Mouse (Mus musculus) natural killer cell, adult 2 months (primary cell): ENCODE data around the gene Lman1l.

Experiments used
- DNase-seq, 2 experiments: peaks; one replicate each; pipeline ENCODE4 v3.0.0; 2022; ENCODE audit warnings: low spot score in 2 of 2

Lman1l gene

DNA sequence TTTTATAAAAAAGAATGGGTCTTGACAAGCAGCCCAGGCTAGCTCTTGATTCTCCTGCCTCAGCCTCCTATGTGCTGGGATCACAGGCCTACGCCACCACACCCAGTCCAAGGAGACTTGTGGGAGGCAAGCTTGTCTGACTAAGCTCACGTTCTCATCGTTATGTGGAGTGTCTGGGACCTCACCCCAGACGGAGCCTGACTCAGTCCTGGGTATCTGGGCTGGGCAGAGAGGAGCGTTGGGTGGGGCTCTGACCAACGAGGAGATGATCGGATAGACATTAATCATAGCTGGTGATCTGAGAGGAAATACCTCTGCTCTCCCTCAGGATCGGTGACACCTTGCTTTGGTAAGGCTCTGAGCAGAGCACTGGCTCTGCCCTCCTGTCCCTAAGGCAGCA lies 1.7 kb downstream of the Lman1l start:
- no peak for DNase-seq

DNA sequence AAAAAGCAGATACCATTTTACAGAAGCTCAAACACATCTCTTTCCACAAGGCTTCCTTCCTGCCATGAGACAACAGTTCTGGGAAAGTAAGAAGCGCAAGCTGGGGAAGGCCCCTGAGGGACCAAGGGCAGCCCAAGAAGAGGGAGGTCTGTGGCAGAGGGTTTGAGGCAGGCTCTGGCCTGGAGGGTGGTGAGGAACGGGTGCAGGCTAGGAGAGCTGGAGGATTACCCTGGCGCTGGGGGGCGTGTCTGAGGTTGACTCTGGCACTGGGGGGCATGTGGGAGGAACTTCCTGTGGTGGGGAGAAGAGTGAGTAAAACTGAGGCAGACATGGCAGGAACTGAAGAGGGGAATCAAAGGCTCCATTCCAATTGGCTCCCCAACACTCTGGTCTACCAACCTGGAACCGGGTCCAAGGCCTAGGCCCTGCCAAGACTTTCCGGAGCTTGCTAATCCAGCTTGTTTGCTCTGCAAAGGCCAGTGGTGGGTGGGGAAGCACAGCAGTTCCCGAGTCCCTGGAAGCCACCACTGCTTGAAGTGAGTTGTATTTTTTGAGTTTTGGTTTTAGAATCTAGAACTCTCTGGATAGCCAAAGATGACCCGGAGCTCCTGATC lies 2.9 kb downstream of the Lman1l start:
- no peak for DNase-seq

DNA sequence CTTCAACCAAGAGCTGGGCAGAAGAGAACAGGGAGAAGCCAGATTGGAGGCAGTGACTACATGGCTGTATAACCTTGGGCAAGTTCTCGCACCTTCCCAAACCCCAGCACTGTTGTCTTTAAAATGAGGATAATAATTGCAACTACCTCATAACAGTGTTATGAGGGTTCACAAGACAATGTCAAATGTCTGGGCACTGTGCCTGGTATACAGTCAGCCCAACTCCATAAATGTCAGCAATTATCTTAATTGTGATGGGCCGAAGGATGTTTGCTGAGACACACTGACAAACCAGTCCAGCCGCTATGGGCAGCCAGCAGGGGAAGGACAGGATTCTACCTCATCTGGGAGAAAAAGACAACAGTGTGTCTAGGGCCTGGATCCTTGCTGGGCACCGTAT lies 5.8 kb downstream of the Lman1l start:
- DNase-seq = no peak

DNA sequence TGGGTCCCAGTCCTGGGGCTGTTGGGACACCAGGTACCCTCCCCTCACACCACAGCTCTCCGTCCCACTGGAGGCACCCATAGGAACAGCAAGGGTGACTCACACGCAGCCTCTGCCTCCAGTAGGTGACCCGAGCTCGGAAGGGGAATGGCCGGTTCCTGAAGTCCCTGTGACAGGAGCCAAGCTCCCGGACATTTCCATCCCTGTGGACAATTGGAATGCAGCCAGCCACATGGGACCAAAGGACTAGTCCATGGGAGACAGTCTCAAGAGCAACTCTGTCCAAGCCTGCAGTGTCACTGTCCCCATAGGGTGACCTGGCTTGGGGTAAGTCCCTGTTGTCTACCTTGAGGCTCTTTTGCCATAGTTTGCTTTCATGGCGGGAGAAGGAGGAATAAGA lies 6.6 kb downstream of the Lman1l start:
- DNase-seq = no peak

DNA sequence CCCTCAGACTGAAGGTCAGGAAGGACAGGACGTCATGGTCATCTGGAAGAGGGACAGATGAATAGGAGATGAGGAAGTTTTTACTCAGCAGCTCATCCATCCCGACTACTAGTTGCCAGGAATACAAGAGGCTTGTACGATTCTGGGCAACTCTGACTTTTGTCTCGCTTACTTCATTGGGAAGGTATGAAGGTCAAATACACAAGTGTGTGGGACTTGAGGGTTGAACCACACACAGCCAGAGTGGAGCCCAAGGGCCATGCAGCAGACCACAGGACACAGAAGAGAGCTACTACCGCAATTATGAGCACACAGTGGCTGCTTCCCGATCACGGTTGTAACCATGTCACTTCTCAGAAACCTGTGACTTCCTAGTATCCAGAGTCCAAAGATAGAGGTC lies 8.0 kb downstream of the Lman1l start:
- no peak for DNase-seq

DNA sequence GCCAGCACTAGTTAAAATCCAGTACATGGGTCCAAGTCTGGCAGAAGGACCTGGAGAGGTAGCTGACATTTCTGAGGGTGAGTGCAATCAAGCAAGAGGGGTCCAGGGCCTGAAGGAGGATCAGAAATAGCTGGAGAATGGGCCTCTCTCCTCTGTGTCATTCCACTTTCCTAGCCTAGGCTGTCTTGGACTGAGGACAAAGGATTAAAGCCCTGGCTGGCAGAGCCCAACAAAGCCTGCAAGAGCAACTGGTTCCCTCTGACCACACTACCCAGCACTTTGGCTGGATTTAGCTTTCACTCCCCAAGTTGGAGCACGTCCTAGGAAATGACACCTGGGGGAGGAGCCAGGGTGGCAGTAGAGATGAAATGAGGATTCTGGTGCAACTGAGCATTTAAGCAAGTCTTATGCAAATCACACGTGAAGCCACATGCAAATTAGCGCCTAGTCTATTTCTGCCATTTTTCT lies 10.2 kb downstream of the Lman1l start:
- DNase-seq = no peak

DNA sequence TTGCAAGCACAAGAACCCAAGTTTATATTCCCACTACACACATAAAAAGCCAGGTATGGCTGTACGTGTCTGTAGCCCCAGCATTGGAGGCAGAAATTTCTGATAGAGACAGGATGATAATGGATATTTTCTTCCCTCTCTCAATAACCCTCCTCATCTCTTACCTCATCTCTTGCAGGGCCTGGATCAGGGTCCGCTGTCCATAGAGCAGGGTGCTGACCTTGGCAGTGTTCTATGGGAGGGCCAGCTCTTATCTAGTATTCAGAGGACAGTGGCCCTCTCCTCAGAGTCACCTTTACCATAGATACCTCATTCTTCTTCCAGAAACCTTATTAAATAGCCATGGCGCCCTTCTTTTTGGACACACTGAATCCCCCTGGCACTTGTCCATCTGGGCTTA lies 10.8 kb downstream of the Lman1l start:
- no peak for DNase-seq

DNA sequence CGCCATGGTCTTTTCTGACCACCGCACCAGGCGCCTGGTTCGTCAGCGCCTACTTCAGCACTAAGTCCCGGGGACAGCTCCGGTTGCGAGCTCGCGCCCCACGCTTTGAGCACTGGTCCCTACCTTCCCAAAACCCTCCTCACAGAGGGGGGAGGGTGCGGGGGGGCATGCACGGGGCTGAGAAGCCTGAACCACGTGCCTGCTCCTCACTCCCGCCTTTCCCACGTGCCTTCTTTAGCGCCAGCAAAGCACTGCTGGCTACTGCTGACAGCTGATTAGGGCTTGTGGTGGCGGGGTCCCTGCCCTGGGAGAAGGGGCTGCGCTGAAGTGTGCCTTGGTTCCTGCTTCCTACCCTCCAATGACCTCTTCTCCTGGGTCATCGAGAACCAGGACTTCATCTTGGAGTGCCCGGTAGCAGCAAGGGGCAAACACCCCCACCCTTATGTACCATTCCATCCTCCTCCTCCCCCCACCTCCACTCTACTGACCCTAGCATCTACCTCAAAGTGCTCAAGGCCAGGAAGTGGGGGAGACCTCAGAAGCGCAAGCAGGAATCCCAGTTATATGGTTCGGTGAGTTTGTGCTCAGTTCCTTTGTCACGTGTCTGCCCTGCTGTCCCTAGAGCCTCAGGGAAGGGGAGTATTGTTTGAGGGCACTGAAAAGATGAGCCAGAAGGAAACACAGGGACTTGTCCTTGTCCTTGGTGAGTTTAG lies 14.3 kb downstream of the Lman1l start, which contains the start of gene Cplx3:
Gene Cplx3 (minus strand): TSS at position 143 of the 713 bp plus-strand sequence.
- peak in 1 of 2 experiments; percentile 17 for DNase-seq

DNA sequence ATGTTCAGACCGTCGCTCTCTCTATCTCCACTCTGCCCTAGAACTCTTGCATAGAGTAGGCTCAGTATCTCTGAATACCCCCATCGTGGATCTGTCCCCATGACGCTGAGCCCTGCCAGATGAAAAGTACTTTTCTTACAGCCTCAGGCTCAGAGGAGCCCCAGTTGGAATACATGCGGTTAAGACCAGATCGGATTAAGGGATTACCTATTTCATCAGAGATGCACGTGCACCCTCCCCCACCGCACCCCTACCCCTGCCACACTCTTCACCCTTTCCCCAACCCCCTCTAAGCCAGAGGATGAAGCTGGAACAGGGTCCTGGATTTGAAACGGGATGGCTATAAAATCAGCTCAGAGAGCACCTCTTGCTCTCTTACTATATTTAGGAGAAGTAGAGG lies 15.1 kb downstream of the Lman1l start:
- no peak for DNase-seq

DNA sequence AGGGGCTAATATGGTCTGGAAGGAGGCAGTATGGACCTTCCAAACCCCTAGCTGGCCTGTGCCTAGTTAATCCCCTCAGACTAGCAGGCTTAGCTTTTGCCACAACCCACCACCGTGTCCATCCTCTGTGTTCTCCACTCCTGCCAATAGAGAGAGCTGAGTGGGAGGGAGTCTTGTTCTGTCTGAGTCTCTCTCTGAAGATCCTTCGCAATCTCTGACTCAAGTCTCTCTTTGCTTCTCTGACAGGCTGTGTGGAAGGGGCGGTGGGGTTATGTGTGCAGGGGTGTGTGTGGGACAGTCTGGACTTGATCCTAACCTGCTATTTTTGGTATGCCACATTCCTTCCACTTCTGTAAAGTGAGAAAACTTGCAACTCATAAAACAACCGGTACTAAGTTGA lies 15.7 kb downstream of the Lman1l start:
- DNase-seq = no peak

DNA sequence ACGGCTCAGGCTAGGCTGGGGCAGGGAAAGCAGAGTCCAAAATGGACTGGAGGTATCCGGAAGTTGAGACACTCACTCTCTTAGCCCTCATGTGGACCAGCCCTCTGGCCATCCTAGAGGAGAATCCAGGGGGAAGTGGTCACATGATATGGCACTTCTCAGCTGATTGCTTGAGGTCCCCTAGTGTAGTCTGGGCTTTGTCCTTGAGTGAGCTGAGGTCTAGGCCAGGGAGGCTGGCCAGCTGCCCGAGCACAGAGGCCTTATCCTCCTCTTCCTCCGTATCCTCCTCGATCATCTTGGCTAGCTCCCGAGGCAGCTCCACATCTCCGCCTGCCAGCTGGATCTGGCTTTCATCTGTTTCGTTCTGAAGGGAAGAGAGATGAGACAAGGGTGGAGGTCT lies 18.5 kb downstream of the Lman1l start:
- no peak for DNase-seq

DNA sequence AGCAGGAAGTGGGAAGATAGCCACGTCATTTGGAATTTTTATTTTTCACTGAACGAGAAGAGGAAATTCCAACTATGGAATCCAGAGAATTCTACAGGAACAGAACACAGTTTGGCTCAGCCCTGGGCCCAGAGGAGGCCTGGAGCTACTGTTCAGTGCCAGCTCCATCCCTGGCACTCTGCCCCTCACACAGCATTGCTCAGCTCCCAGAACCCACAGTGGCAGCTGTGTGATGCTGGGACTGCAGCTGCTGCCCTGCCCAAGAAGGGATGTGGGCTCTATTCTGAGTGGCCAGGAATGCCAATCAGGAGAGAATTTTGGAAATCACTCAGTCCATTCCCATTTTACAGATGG lies 19.2 kb downstream of the Lman1l start:
- DNase-seq = no peak

DNA sequence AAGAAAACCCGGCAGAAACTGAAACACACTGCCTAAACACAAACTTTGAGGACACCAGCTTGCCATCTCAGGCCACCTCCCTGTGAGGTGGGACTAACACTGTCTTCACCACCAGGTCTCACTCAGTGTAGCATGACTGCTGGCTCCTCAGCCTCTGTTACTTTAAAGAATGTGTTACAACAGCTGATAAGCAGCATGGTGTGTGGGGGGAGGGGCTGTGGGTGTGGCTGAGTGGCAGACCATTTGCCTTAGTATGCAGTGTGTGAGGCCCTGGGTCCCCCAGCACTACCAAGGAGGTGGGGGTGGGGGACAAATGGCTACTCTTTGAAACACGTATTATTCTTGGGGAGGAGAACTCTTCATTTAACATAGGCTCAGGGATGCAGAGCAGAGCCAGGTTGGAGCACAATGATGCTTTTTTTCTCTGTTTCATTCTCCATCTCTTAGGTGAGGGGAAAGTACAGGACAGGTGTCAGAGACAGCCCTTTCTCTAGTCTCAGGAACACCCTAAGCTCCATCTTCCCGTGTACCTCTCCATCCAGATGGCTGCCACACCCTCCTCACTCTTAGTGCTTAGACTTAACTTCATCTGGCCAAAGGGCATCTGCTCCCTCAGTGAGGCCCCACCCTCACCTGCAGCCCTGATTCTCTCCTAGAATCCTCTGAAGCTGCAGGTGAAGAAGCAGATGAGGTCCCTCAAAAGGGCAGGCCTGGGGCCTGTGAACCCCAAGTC lies 19.8 kb downstream of the Lman1l start:
- DNase-seq = no peak

DNA sequence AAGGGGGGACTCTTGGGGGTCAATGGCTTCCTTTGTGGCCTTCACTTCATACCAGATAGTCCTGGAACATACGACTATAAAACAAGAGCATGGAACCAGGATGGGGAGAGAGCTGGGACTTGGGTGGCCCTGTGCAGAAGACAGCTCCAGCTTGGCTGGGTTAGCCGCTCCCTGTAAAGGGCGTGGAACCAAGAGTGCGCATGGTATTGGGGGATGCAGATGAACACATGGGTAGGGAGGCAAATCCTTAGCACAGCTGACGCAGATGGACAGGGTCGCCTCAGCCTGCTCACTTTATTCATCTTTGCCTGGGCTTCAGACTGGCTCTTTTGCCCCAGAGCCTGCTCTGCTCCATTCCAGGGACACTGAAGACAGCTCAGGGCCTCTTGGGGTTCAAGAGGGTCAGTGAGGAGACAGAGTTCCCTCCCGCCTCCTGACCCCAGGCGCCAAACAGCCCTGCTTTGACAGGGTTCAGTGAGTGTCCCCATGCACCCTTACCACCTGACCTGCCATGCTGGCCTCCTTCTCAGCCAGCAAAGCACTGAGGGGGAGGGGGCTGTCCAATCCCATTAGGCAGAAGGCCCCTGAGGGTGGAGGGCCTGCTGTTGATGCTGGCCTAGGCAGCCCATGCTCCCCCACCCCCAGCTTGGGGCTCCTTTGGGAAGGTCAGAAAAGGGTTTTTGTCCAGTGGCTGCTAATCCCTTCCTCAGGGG lies 21.6 kb downstream of the Lman1l start:
- no peak for DNase-seq

DNA sequence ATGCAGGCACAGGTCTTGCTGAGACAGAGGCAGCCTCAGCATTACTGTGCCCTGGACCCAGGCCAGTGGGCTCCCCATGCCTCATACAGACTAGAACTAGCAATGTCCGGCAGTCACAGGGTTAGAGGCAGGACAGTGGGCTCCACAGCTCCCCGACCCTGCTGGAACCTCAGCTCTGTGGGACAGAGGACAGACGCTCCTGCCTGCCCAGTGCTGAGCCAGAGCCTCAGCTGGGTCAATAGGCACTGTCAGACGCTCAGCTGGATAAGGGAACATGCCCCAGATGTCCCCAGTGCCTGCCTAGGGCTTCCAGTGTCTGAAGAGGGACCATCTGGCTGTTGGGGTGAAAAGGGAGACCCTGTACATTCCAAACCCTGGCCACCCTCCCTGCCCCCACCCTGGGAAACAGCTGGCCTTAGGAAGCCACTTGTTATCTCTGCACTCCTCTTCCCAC lies 22.6 kb downstream of the Lman1l start:
- DNase-seq = no peak

DNA sequence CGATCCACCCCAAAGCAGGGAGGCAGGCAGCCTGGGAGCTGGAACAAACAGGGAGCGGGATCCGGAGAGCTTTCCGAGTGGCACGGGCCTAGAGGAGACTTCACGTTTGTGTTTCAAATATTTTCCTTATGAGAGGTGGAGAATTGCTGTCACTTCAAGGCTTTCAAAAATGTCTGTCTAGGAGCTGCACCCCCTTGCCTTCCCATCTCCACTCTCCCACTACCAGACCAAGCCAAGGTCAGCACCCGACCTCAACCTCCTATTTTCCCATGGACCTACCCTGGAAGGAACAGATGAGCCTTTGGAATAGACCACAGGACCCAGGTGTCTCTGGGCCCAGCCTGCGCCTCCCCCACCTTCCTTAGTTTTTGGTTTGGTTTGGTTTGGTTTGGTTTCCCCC lies 23.3 kb downstream of the Lman1l start:
- DNase-seq = no peak

DNA sequence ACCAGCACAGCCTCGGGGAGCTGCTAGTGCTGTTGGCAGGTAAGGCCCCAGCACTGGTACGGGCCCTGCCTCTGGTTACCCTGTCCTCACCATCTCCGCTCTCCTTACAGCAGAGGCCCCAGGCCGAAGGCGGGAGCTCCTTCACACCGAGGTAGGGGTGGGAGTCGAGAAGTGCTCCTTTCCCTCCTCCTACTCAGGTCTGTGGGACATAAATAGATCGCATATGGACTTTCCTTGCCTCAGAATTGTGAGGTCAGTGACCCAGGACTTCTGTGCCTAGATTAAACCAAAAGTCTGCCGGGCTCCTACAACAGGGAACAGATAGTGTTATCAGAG lies 26.4 kb downstream of the Lman1l start:
- DNase-seq = no peak

DNA sequence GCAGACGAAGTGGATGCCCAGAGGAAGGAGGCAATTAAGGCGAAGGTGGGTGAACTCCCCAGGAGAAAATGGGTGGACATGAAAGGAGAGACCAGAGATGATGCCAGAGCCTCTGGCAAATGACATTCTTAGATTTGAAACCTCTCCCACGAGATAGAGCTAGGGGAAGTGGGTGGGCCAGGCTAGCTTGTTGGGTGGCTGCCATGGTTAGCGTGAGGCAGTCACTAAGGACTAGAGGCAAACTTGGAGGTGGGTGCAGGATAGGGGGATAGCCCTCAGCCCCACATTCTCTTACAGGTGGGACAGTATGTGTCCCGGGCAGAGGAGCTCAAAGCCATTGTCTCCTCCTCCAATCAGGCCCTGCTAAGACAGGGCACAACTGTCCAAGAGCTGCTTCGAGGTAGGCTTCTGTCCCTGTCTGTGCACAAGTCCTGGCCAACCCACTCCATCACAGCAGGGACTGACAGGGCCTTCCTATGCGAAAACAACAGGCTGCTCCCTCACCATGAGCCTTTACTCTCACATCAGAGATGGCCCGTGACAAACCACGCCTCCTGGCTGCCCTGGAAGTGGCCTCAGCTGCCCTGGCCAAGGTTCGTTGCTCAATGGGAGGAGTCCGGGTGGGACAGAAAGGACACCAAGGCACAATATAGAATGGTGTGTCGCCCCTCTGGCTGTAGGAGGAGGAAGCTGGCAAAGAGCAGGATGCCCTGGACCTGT lies 27.0 kb downstream of the Lman1l start:
- no peak for DNase-seq

DNA sequence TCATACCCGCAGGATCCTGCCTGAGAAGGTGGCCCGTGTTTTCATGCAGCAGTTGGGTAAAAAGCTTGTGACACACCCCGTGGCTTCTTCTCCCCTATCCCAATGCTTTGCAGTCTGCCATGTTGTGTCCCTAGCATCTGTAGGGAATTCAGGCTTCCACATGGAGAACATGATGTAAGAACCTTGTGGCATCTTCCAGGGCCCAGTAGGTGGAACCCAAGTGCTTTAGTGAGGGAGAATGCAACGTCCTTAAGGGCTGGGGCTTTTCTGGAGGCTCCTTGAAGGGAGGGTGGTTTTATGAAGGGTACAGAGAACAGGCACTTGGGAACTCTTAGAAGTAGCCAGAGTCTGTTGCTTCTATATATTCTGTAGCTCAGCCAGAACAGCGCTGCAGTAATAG lies 29.8 kb downstream of the Lman1l start:
- no peak for DNase-seq

DNA sequence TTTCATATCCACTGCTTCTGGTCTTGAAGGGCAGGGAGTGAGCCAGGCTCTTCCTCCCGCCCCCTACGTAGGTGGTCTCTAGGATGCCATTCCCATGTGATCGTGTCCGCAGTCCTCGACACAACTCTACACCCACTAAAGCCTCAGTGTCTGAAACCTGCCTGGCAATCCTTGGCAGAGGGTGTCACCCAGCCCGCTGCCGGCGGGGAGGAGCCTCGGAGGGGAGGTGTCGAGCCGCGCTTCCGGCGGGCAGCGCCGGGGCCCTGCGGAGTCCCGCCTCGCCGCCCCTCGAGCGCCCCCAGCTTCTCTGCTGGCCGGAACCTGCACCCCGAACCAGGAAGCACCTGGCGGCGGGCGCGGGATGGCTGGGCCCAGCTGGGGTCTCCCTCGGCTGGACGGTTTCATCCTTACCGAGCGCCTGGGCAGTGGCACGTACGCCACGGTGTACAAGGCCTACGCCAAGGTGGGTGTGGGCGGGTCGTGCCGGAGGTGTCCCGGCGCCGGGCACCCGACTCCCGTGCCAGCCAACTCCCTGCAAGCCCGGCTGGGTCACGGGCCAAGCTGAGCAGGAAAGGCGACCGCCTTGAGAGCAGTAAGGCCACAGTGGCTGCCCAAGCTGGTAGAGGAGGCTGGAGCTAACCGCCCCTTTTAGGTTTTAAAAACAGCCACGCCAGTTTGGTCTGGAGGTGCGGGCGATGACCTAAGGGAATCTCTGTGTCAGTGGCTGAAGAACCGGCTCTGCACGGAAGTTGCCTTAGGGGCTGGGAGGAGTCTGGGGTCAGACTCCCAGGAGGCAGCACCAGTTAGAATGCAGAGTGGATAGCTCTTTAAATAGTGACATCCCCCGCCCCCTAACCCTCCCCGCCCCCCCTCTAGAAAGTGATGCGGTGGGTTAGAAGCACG lies 31.1 kb downstream of the Lman1l start, which contains the start of gene Ulk3:
Gene Ulk3 (plus strand): TSS at position 229 of the 903 bp plus-strand sequence.
- DNase-seq = peak; percentile 64 to 74

DNA sequence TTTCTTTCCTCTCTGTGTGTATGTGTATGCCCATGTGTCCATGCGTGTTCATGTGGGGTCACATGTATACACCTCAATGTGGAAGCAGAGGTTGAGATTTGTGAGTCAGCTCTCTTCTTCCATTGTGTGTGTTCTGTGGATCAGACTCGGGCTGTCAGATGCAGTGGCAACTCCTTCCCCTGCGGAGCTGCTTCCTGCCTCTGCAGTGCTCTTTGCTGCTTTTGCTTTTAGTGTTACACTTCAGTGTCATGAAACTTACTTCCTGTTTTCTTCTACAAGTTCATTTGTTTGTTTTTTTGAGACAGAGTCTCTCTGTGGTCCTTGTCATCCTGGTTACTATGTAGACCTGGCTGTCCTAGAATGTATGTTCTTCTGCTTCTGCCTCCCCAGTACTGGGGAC lies 35.6 kb downstream of the Lman1l start:
- no peak for DNase-seq
